Comparison of ENCODE assay signal across 9 mouse cellular contexts in genomic region chr1:74227317-74227716, GRCm38 (mm10). TPM values are rescaled to one million over a fixed set of nuclear protein-coding genes. Genes with fewer than 3 reads are reported as not detected.
DNase-seq lines count a peak whose midpoint lies in the region; ATAC-seq lines count a peak whose summit lies in the region.
"Had no signal": no experiment of that assay in that cellular context is flagged by ENCODE, and none has a peak within 500 bp of the region (broad histone marks: within the 10 kb centered on the region; RNA-seq: fewer than 3 reads in every experiment).

No protein-coding gene starts in this region.

- DNase-seq in gastrocnemius, postnatal 14 days, result peak; percentile 22
- DNase-seq in gastrocnemius, postnatal 4 days (ENCODE audit: low spot score in 2 of 2), result no peak
- peak; percentile 73 for DNase-seq in kidney, adult 9 months
- DNase-seq in yolk sac, embryonic 10.5 days (ENCODE audit: low spot score), result peak; percentile 61
- no peak for DNase-seq in midbrain, embryonic 11.5 days (ENCODE audit: low spot score, missing footprints)

- WGBS in midbrain, embryonic 11.5 days, result 80% methylated on average over 7 of the region's 7 CpGs
- WGBS in midbrain, embryonic 15.5 days, result 88% methylated on average over 7 of the region's 7 CpGs

- no peaks in the 10 kb centered on the region for H3K27me3 ChIP-seq in midbrain, embryonic 11.5 days (ENCODE audit: control insufficient read depth, insufficient read depth, low read length)
- no peaks in the 10 kb centered on the region for H3K27me3 ChIP-seq in midbrain, embryonic 15.5 days (replicated peaks)

- no peak overlapping the region for H3K4me3 ChIP-seq in midbrain, embryonic 11.5 days (ENCODE audit: low read depth, low read length)
- no peak overlapping the region for H3K4me3 ChIP-seq in midbrain, embryonic 15.5 days

- no peaks in the 10 kb centered on the region for H3K4me1 ChIP-seq in midbrain, embryonic 11.5 days (ENCODE audit: control insufficient read depth, insufficient read depth, low read length)
- H3K4me1 ChIP-seq in midbrain, embryonic 15.5 days, result no peaks in the 10 kb centered on the region

- peak; percentile 100 for ATAC-seq in activated CD4-positive, CD25-positive, alpha-beta regulatory T cell, adult 4 months
- peak; percentile 100 for ATAC-seq in megakaryocyte progenitor cell, adult 5-6 weeks (replicated peaks; ENCODE audit: poor library complexity)
- no peak for ATAC-seq in midbrain, embryonic 11.5 days (ENCODE audit: low FRiP score)
- ATAC-seq in midbrain, embryonic 15.5 days (replicated peaks), result no peak

- no peaks in the 10 kb centered on the region for H3K36me3 ChIP-seq in midbrain, embryonic 11.5 days (ENCODE audit: control insufficient read depth, insufficient read depth, low read length)
- H3K36me3 ChIP-seq in midbrain, embryonic 15.5 days (replicated peaks), result no peaks in the 10 kb centered on the region

- no peak overlapping the region for H3K9ac ChIP-seq in midbrain, embryonic 11.5 days (ENCODE audit: low read length)
- no peak overlapping the region for H3K9ac ChIP-seq in midbrain, embryonic 15.5 days

- H3K9me3 ChIP-seq in midbrain, embryonic 11.5 days (ENCODE audit: control insufficient read depth, low read length), result no peaks in the 10 kb centered on the region
- no peaks in the 10 kb centered on the region for H3K9me3 ChIP-seq in midbrain, embryonic 15.5 days

- no peak overlapping the region for H3K27ac ChIP-seq in midbrain, embryonic 11.5 days (ENCODE audit: low read depth, low read length)
- H3K27ac ChIP-seq in midbrain, embryonic 15.5 days, result no peak overlapping the region

- intact Hi-C loops in gastrocnemius, postnatal 14 days (cut with DNase I; ENCODE audit: low total_unique reads), result no loop called here

- no peak overlapping the region for H3K4me2 ChIP-seq in midbrain, embryonic 11.5 days
- no peak overlapping the region for H3K4me2 ChIP-seq in midbrain, embryonic 15.5 days

RNA-seq across cellular contexts. Expression of gene Arpc2, which starts 8.6 kb away (rescaled TPM):
- 10 to 100 TPM; 75.2 to 85.6 TPM for total RNA-seq in gastrocnemius, postnatal 14 days (2021)
- 100 to 1,000 TPM; 140 to 145 TPM for total RNA-seq in gastrocnemius, postnatal 4 days (2021)
- 100 to 1,000 TPM; 749 to 764 TPM for polyA plus RNA-seq in activated CD4-positive, CD25-positive, alpha-beta regulatory T cell, adult 4 months (2017; shearing (Covaris generic))
- total RNA-seq in megakaryocyte progenitor cell, adult 5-6 weeks (2015), result 802 and 912 TPM in 2 replicates
- total RNA-seq in megakaryocyte progenitor cell, adult 5-6 weeks (2017), result 414 and 435 TPM in 2 replicates
- 316 and 328 TPM in 2 replicates for polyA plus RNA-seq in midbrain, embryonic 11.5 days (2014; fragmentation: Nextera tagmentation; extraction: Ambion mirVana)
- 396 and 398 TPM in 2 replicates for polyA plus RNA-seq in midbrain, embryonic 15.5 days (2015; fragmentation: Nextera tagmentation; extraction: Ambion mirVana)

RNA-seq across cellular contexts. Expression of gene Cxcr1, which starts 32.9 kb away (rescaled TPM):
- not detected for total RNA-seq in gastrocnemius, postnatal 14 days (2021)
- total RNA-seq in gastrocnemius, postnatal 4 days (2021), result not detected
- not detected for polyA plus RNA-seq in activated CD4-positive, CD25-positive, alpha-beta regulatory T cell, adult 4 months (2017; shearing (Covaris generic))
- total RNA-seq in megakaryocyte progenitor cell, adult 5-6 weeks (2015), result not detected in 2 replicates
- total RNA-seq in megakaryocyte progenitor cell, adult 5-6 weeks (2017), result not detected in 2 replicates
- polyA plus RNA-seq in midbrain, embryonic 11.5 days (2014; fragmentation: Nextera tagmentation; extraction: Ambion mirVana), result not detected in 2 replicates
- polyA plus RNA-seq in midbrain, embryonic 15.5 days (2015; fragmentation: Nextera tagmentation; extraction: Ambion mirVana), result not detected in 2 replicates
- polyA plus RNA-seq: gonadal fat pad, adult 2 months had no signal

RNA-seq across cellular contexts. Expression of gene Gpbar1, which starts 51.0 kb away (rescaled TPM):
- total RNA-seq in gastrocnemius, postnatal 14 days (2021), result not detected
- total RNA-seq in gastrocnemius, postnatal 4 days (2021), result not detected
- under 1 TPM in 1 of 2 experiments, not detected in 1; 0.32 TPM for polyA plus RNA-seq in activated CD4-positive, CD25-positive, alpha-beta regulatory T cell, adult 4 months (2017; shearing (Covaris generic))
- total RNA-seq in megakaryocyte progenitor cell, adult 5-6 weeks (2015), result 0.12 TPM in 1 of 2 replicates, not detected in the other
- total RNA-seq in megakaryocyte progenitor cell, adult 5-6 weeks (2017), result not detected in 2 replicates
- 0.15 TPM in 1 of 2 replicates, not detected in the other for polyA plus RNA-seq in midbrain, embryonic 11.5 days (2014; fragmentation: Nextera tagmentation; extraction: Ambion mirVana)
- 0.15 and 0.17 TPM in 2 replicates for polyA plus RNA-seq in midbrain, embryonic 15.5 days (2015; fragmentation: Nextera tagmentation; extraction: Ambion mirVana)

RNA-seq across cellular contexts. Expression of gene Aamp, which starts 57.2 kb away (rescaled TPM):
- 10 to 100 TPM; 76.7 to 77.5 TPM for total RNA-seq in gastrocnemius, postnatal 14 days (2021)
- 100 to 1,000 TPM; 113 to 117 TPM for total RNA-seq in gastrocnemius, postnatal 4 days (2021)
- 100 to 1,000 TPM; 139 to 184 TPM for polyA plus RNA-seq in activated CD4-positive, CD25-positive, alpha-beta regulatory T cell, adult 4 months (2017; shearing (Covaris generic))
- total RNA-seq in megakaryocyte progenitor cell, adult 5-6 weeks (2015), result 45.3 and 49.7 TPM in 2 replicates
- 98.1 and 104 TPM in 2 replicates for total RNA-seq in megakaryocyte progenitor cell, adult 5-6 weeks (2017)
- 175 and 186 TPM in 2 replicates for polyA plus RNA-seq in midbrain, embryonic 11.5 days (2014; fragmentation: Nextera tagmentation; extraction: Ambion mirVana)
- polyA plus RNA-seq in midbrain, embryonic 15.5 days (2015; fragmentation: Nextera tagmentation; extraction: Ambion mirVana), result 217 and 229 TPM in 2 replicates

RNA-seq across cellular contexts. Expression of gene Pnkd, which starts 57.4 kb away (rescaled TPM):
- total RNA-seq in gastrocnemius, postnatal 14 days (2021), result 10 to 100 TPM; 59.8 to 72.1 TPM
- 10 to 100 TPM; 83.8 to 91.1 TPM for total RNA-seq in gastrocnemius, postnatal 4 days (2021)
- polyA plus RNA-seq in activated CD4-positive, CD25-positive, alpha-beta regulatory T cell, adult 4 months (2017; shearing (Covaris generic)), result 10 to 100 TPM; 80.2 to 97.8 TPM
- total RNA-seq in megakaryocyte progenitor cell, adult 5-6 weeks (2015), result 29.8 and 32.4 TPM in 2 replicates
- total RNA-seq in megakaryocyte progenitor cell, adult 5-6 weeks (2017), result 11.2 and 21.6 TPM in 2 replicates
- polyA plus RNA-seq in midbrain, embryonic 11.5 days (2014; fragmentation: Nextera tagmentation; extraction: Ambion mirVana), result 83.9 and 84.6 TPM in 2 replicates
- polyA plus RNA-seq in midbrain, embryonic 15.5 days (2015; fragmentation: Nextera tagmentation; extraction: Ambion mirVana), result 114 and 117 TPM in 2 replicates

Comparison
In these comparisons a context has a peak if more than half of its experiments do, and no peak if none do; other contexts are left out.
1. DNase-seq: peak in gastrocnemius, postnatal 14 days (single experiment), kidney, adult 9 months (single experiment) and yolk sac, embryonic 10.5 days (single experiment); none in gastrocnemius, postnatal 4 days (0 of 2) and midbrain, embryonic 11.5 days (single experiment).
2. ATAC-seq: peak in activated CD4-positive, CD25-positive, alpha-beta regulatory T cell, adult 4 months (single experiment) and megakaryocyte progenitor cell, adult 5-6 weeks (single experiment); none in midbrain, embryonic 11.5 days (single experiment) and midbrain, embryonic 15.5 days (single experiment).